Mouse (Mus musculus) bone marrow, adult 2 months (tissue): ENCODE measurements around the gene Chrm2.

Experiments used
- CTCF ChIP-seq: fragments of 200-500 bp; IDR thresholded peaks from 2 replicates; pipeline ENCODE4 v1.5.1; 2011; ENCODE audit warnings: low read length, control low read depth; ENCODE audit not compliant: control insufficient read depth, insufficient read depth
- POLR2A ChIP-seq: fragments of 200-500 bp; IDR thresholded peaks from 2 replicates; pipeline ENCODE4 v1.6.1; 2011; ENCODE audit warnings: low read depth, mild to moderate bottlenecking, control low read depth, low read length, borderline replicate concordance; ENCODE audit not compliant: control insufficient read depth

DNA sequence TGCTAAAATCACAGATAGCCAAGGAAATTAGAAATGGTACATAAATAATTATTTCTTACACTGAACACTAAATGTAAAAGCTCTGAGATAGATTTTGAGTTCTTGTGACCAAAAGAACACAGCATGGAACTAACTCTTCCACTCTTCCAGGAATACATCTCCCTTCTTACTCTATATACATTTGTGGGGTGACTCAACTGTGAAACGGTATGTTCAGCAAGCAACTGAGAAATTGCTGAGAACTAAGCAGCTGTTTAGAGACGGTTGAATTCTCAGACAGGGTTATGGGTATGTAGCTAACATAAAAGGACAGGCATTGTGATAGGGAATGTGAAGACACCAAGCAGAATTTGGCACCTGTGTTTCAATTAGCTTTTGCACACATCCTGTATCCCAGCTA is 51.3 kb downstream of the Chrm2 start:
- TF ChIP-seq CTCF = no peak
- TF ChIP-seq POLR2A = no peak
